Mouse (Mus musculus): ENCODE measurements at regions not wholly inside any gene's neighbourhood (a gene's known extent, or its start where the extent isn't known, plus 50 kb on each side); places are given as distances from the start of the nearest gene placed in this dataset.

- TF ChIP-seq CTCF (IDR thresholded peaks at IDR 0.05; ENCODE audit: low read depth, low read length) (no peak), GATA1 (IDR thresholded peaks at IDR 0.05; ENCODE audit: borderline replicate concordance, low read length) (no peak), GATA2 (IDR thresholded peaks at IDR 0.05; ENCODE audit: borderline replicate concordance, low read depth, low read length) (no peak), POLR2AphosphoS5 (IDR thresholded peaks at IDR 0.05; ENCODE audit: insufficient replicate concordance, low read depth, low read length) (no peak)
Measured at GRCm38 (mm10) chr2:17824176-17824575, 92.9 kb upstream of the Nebl start.
